Comparison of ENCODE assay signal across 1 mouse cellular context in the genomic region with DNA sequence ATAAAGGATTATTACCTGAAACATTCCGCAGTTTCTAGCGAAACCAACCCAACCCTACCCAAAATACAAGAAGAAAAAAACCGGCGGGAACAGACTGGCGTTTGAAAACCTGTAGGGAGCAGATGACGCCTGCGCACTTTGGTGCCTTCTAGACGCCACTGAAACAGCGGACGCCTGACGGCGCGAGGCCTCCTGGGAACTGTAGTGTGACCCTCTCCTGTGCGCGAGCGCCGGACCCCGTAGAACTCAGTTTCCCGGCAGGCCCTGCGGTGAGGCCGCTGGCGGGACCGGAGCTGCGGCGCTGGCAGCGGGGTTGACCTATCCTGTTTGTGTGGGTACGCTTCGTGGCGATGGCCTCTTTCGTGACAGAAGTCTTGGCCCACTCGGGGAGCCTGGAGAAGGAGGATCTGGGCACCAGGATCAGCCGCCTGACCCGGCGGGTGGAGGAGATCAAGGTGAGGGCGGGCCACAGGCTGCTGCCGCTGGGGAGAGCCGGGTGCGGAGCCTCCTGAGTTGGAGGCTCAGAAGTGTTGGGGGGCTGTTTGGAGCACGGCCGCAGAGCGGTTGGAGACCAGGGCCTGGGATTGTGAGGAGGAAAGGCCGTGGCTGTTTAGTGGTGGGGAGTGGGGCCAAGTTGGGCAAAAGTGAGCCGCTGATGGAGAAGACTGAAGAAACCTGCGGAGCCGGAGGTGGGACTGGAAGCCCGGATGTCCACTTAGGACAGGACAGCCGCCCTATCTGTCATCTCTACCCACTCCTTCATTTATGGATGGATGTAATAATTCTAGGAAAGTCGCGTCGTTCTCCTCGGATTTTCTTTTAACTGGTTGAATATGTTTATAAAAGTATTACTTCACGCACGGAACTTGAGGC.
TF ChIP-seq lines count a peak whose summit lies in the region.

A gene (plus strand): TSS at position 281 of the 873 bp plus-strand sequence.

TF ChIP-seq in myocyte, 11 proteins besides CTCF, POLR2A, EP300 and RAD21 (continued from another document):
- no peak for TF ChIP-seq MAX (IDR thresholded peaks at IDR 0.05; ENCODE audit: low read depth)
- TF ChIP-seq POLR2AphosphoS2 (IDR thresholded peaks at IDR 0.05; ENCODE audit: insufficient read length, low read depth) = peak; percentile 86
